Mouse (Mus musculus) c-Kit-negative CD71-positive TER-119-positive erythroid progenitor cells, embryonic 14.5 days (primary cell): ENCODE results near the gene Btbd35f12.
"Not testable (repeated sequence)": the region's sequence is repeated elsewhere in the genome, so short reads cannot be mapped to it uniquely, and the experiment has no call there.

Experiments used
- DNase-seq: peaks from one replicate; pipeline ENCODE4 v3.0.0-alpha.2; 2013; ENCODE audit warnings: low read depth, low spot score

Btbd35f12 gene

GRCm38 (mm10) chrX:33313079-33313478, at the start of gene Btbd35f12:
Btbd35f12 (plus strand) TSS chrX:33313379.
- not testable (repeated sequence) for DNase-seq

GRCm38 (mm10) chrX:33353254-33353653, 40.1 kb downstream of the Btbd35f12 start:
- DNase-seq: not testable (repeated sequence)
